ENCODE assay signal across 26 mouse cellular contexts in the genomic region with DNA sequence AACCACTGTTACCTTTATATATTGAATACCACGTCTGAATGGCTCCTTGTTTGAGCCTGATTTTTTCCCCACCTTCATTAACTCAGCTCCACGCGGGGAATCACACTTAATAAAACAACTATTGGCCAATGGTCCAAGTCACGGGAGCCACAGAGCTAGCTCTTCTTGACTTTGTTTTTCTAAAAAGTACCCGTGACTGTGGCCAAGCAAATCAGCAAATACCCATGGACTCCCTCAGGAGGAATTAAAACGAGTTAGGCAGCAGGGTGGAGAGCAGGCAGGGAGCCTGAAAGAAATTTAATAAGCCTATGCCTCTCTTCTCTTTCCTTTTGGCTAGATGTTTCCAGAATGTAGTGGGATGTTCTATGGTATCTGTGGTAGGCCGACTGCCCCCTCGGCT.
"Had no signal": no experiment of that assay in that cellular context is flagged by ENCODE, and none has a peak within 500 bp of the region (broad histone marks: within the 10 kb centered on the region; RNA-seq: fewer than 3 reads in every experiment).

No protein-coding gene starts in this region.

- H3K36me3 ChIP-seq: heart, embryonic 12.5 days; hindbrain, embryonic 10.5 days; hindbrain, embryonic 12.5 days; intestine, embryonic 15.5 days; liver, embryonic 13.5 days; liver, embryonic 15.5 days had no signal

- H3K4me1 ChIP-seq: liver, embryonic 13.5 days; liver, embryonic 15.5 days had no signal

- DNase-seq: gastrocnemius, postnatal 25 days; heart, adult 11 months; heart, adult 2 months; heart, postnatal 10 days; heart, postnatal 4 days; kidney, adult 18-20 months; kidney, adult 8-10 months; kidney, postnatal 10 days; kidney, postnatal 25 days; kidney, postnatal 4 days; liver; liver, embryonic 13.5 days; liver, postnatal 0 days had no signal

- H3K4me2 ChIP-seq: heart, embryonic 12.5 days; hindbrain, embryonic 12.5 days; hindbrain, embryonic 14.5 days; intestine, embryonic 15.5 days; liver, embryonic 11.5 days; liver, embryonic 13.5 days; liver, embryonic 15.5 days had no signal

- H3K4me3 ChIP-seq: heart, adult 2 months; heart, embryonic 12.5 days; hindbrain, embryonic 10.5 days; hindbrain, embryonic 12.5 days; intestine, embryonic 15.5 days; layer of hippocampus, adult 2 months; left cerebral cortex, adult 2 months; liver, embryonic 13.5 days; liver, embryonic 15.5 days had no signal

- H3K9me3 ChIP-seq: hindbrain, embryonic 10.5 days; hindbrain, embryonic 12.5 days; intestine, embryonic 15.5 days; liver, embryonic 13.5 days; liver, embryonic 15.5 days had no signal

- H3K9ac ChIP-seq: heart, embryonic 12.5 days; hindbrain, embryonic 12.5 days; hindbrain, embryonic 14.5 days; intestine, embryonic 15.5 days; liver, embryonic 13.5 days; liver, embryonic 15.5 days; liver, postnatal 0 days had no signal

- H3K27me3 ChIP-seq: hindbrain, embryonic 12.5 days; intestine, embryonic 15.5 days; liver, embryonic 13.5 days; liver, embryonic 15.5 days had no signal

- ATAC-seq: forebrain, embryonic 16.5 days; hindbrain, embryonic 16.5 days; inflammation-experienced regulatory T-cells, adult 6 months; intestine, embryonic 15.5 days; intestine, postnatal 0 days; liver, postnatal 0 days had no signal

- H3K27ac ChIP-seq: heart, adult 2 months; hindbrain, embryonic 10.5 days; hindbrain, embryonic 12.5 days; hindbrain, embryonic 14.5 days; intestine, embryonic 15.5 days; layer of hippocampus, adult 2 months; left cerebral cortex, adult 2 months; liver, embryonic 13.5 days; liver, embryonic 15.5 days had no signal
